Mouse (Mus musculus) right cerebral cortex, postnatal 4 days (tissue): ENCODE data around the gene Rapgef4.

Experiments used
- DNase-seq: peaks from one replicate; pipeline ENCODE4 v3.0.0-alpha.2; 2022

Rapgef4 gene

GRCm38 (mm10) chr2:72202252-72202651, 221.2 kb downstream of the Rapgef4 start:
- DNase-seq, result no peak

GRCm38 (mm10) chr2:72203609-72204008, 222.6 kb downstream of the Rapgef4 start:
- peak; percentile 71 for DNase-seq

GRCm38 (mm10) chr2:72205869-72206268, 224.8 kb downstream of the Rapgef4 start:
- no peak for DNase-seq

- no peak for DNase-seq
These were observed 225.6 kb downstream of the Rapgef4 start for GRCm38 (mm10) chr2:72206530-72207248.

GRCm38 (mm10) chr2:72217336-72217735, 236.3 kb downstream of the Rapgef4 start:
- DNase-seq, result no peak

- peak; percentile 72 for DNase-seq
These were observed 238.9 kb downstream of the Rapgef4 start for GRCm38 (mm10) chr2:72219921-72220320.

- DNase-seq, result no peak
These were observed 240.2 kb downstream of the Rapgef4 start for GRCm38 (mm10) chr2:72221283-72221682.

- DNase-seq, result no peak
These were observed 240.7 kb downstream of the Rapgef4 start for GRCm38 (mm10) chr2:72221706-72222105.

- DNase-seq, result no peak
These were observed 241.2 kb downstream of the Rapgef4 start for GRCm38 (mm10) chr2:72222276-72222675.

GRCm38 (mm10) chr2:72222736-72223455, 241.9 kb downstream of the Rapgef4 start:
- DNase-seq, result no peak

- no peak for DNase-seq
These were observed 242.4 kb downstream of the Rapgef4 start for GRCm38 (mm10) chr2:72223479-72223878.

GRCm38 (mm10) chr2:72226006-72226405, 245.0 kb downstream of the Rapgef4 start:
- no peak for DNase-seq

- DNase-seq, result no peak
These were observed 246.4 kb downstream of the Rapgef4 start for GRCm38 (mm10) chr2:72227416-72227815.

- no peak for DNase-seq
These were observed 247.8 kb downstream of the Rapgef4 start for GRCm38 (mm10) chr2:72228881-72229280.

GRCm38 (mm10) chr2:72230545-72230944, 249.5 kb downstream of the Rapgef4 start:
- DNase-seq, result no peak

- no peak for DNase-seq
These were observed 253.0 kb downstream of the Rapgef4 start for GRCm38 (mm10) chr2:72234085-72234484.

- DNase-seq, result peak; percentile 64
These were observed 253.9 kb downstream of the Rapgef4 start for GRCm38 (mm10) chr2:72234943-72235342.

- DNase-seq, result peak; percentile 21
These were observed 254.4 kb downstream of the Rapgef4 start for GRCm38 (mm10) chr2:72235361-72235901.

- no peak for DNase-seq
These were observed 257.4 kb downstream of the Rapgef4 start for GRCm38 (mm10) chr2:72238421-72238820.

GRCm38 (mm10) chr2:72238925-72239324, 257.9 kb downstream of the Rapgef4 start:
- no peak for DNase-seq

- no peak for DNase-seq
These were observed 258.4 kb downstream of the Rapgef4 start for GRCm38 (mm10) chr2:72239456-72239855.

GRCm38 (mm10) chr2:72239993-72240392, 259.0 kb downstream of the Rapgef4 start:
- DNase-seq, result no peak

GRCm38 (mm10) chr2:72240691-72241090, 259.7 kb downstream of the Rapgef4 start:
- no peak for DNase-seq
